Mouse (Mus musculus) heart, postnatal 0 days (tissue): ENCODE results near the gene Rab31.

ENCODE experiments used
- CTCF ChIP-seq: IDR thresholded peaks from 2 replicates; pipeline ENCODE4 v1.5.1; 2016; ENCODE audit warnings: antibody characterized with exemption, control low read depth, low read depth
- EP300 ChIP-seq: IDR thresholded peaks from 2 replicates; pipeline ENCODE4 v1.6.1; 2016; ENCODE audit warnings: antibody characterized with exemption, low read depth

GRCm38 (mm10) chr17:65793307-65793930 is 20.9 kb upstream of the Rab31 start:
- no peak for TF ChIP-seq CTCF
- no peak for TF ChIP-seq EP300
